Mouse (Mus musculus): ENCODE measurements at regions not wholly inside any gene's neighbourhood (a gene's known extent, or its start where the extent isn't known, plus 50 kb on each side); places are given as distances from the start of the nearest gene placed in this dataset.

DNA sequence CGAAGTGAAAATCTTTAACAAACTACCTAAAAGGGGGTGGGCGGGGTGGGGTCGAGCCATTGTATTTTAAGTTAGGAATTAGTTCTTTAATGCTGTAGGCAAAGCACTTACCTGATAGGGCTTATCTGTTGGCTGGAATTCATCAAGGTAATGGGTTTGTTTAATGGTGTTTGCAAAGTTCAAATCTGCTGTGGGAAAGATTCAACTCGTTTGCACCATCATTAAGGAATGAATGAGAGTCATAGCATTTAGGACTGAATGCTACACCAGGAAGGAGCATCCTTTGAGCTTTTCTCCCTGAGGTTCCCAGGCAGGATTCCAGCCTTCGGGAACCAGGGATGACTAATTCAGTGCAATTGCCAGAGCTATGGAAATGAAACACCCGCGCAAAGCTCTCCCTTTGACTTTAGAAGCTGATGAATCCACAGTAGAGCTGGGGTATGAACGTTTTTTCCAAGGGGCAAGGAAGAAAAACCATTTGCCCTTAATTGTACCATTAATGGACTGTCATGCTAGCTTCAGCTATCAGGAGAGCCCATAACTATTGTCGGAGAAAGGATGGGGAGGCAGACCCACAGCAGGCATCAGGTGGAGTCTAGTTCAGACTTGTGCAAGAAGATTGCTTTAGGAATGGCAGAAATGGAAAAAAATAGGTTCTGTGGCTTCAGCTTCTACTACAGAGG is 57.3 kb upstream of the Cpm start:
- no peak for DNase-seq (ENCODE audit: low spot score)
- TF ChIP-seq POLR2A (IDR thresholded peaks at IDR 0.05; ENCODE audit: borderline replicate concordance, extremely low read depth, insufficient read depth, insufficient read length): no peak
- peak overlapping the region; percentile 58 for H3K4me2 ChIP-seq (replicated peaks; ENCODE audit: low read depth, low read length, severe bottlenecking)
- ATAC-seq (ENCODE audit: low FRiP score, low read depth): no peak
- H3K4me3 ChIP-seq (replicated peaks; ENCODE audit: low read length): peak overlapping the region; percentile 33
- H3K9me3 ChIP-seq (ENCODE audit: control insufficient read depth, low read length): no peaks in the 10 kb centered on the region
- 9% methylated on average over 9 of the region's 9 CpGs for WGBS
- H3K27me3 ChIP-seq (ENCODE audit: control insufficient read depth, insufficient read depth, low read length): no peaks in the 10 kb centered on the region
- H3K27ac ChIP-seq (replicated peaks; ENCODE audit: low read depth, low read length): no peak overlapping the region
- H3K36me3 ChIP-seq (ENCODE audit: control insufficient read depth, insufficient read depth, low read length): no peaks in the 10 kb centered on the region
- peaks cover 8% of the 10 kb centered on the region; the same call in 1 of the 2 replicates for H3K4me1 ChIP-seq (ENCODE audit: control insufficient read depth, insufficient read depth, low read length)
- H3K9ac ChIP-seq (ENCODE audit: low read depth, low read length, severe bottlenecking): no peak overlapping the region

DNA sequence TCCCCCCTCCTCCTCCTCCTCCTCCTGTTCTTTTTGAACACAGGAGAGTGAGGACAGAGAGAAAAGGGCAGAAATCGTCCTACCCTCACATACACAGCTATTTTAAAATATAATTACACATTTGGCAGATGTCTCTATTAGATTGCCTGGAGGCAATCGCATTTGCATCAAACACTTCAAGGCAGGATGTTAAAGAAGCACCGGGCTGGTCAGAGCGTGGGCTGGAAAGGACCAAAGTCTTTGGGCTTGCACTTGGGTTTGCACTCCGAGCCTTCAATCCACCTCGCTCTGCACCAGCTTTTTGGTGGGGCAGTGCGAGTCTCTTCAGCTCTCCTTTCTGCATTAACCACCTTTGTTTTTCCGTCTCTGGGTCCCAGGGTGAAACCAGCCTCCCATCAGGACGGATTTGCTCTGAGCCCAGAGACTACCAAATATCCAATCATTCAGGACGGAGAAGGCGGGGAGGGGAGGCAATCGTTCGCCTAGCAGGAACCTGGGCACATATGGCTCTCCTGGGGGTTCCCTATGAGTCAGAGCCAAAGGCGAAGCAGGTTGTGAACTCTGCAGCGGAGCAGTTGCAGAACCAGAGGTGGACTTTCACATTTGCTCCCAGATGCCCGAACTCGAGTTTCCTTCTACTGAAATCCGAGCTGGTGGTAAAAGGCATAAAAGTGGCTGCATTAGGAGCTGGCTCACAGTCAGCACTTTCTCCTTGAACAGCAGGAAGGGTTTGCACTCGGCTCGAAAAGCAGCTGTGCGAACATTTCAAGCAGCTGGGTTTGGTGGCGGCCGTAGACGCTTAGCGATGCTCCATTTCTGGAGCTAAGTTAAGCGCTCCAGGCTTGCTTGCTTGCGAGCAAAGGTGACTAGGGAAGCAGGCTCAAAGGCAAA is 58.1 kb upstream of the Cpm start:
- WGBS: 1% methylated on average over 27 of the region's 27 CpGs
- no peak for TF ChIP-seq POLR2A (IDR thresholded peaks at IDR 0.05; ENCODE audit: borderline replicate concordance, extremely low read depth, insufficient read depth, insufficient read length)
- Histone ChIP-seq H3K9ac (ENCODE audit: low read depth, low read length, severe bottlenecking) (peak overlapping the region; percentile 43), H3K36me3 (ENCODE audit: control insufficient read depth, insufficient read depth, low read length) (no peaks in the 10 kb centered on the region), H3K4me2 (replicated peaks; ENCODE audit: low read depth, low read length, severe bottlenecking) (peak overlapping the region; percentile 58), H3K4me1 (ENCODE audit: control insufficient read depth, insufficient read depth, low read length) (peaks cover 8% of the 10 kb centered on the region; the same call in 1 of the 2 replicates), H3K9me3 (ENCODE audit: control insufficient read depth, low read length) (no peaks in the 10 kb centered on the region), H3K27me3 (ENCODE audit: control insufficient read depth, insufficient read depth, low read length) (no peaks in the 10 kb centered on the region), H3K4me3 (replicated peaks; ENCODE audit: low read length) (peak overlapping the region; percentile 33), H3K27ac (replicated peaks; ENCODE audit: low read depth, low read length) (no peak overlapping the region)
- peak; percentile 83 for ATAC-seq (ENCODE audit: low FRiP score, low read depth)
- peak; percentile 91 for DNase-seq (ENCODE audit: low spot score)

DNA sequence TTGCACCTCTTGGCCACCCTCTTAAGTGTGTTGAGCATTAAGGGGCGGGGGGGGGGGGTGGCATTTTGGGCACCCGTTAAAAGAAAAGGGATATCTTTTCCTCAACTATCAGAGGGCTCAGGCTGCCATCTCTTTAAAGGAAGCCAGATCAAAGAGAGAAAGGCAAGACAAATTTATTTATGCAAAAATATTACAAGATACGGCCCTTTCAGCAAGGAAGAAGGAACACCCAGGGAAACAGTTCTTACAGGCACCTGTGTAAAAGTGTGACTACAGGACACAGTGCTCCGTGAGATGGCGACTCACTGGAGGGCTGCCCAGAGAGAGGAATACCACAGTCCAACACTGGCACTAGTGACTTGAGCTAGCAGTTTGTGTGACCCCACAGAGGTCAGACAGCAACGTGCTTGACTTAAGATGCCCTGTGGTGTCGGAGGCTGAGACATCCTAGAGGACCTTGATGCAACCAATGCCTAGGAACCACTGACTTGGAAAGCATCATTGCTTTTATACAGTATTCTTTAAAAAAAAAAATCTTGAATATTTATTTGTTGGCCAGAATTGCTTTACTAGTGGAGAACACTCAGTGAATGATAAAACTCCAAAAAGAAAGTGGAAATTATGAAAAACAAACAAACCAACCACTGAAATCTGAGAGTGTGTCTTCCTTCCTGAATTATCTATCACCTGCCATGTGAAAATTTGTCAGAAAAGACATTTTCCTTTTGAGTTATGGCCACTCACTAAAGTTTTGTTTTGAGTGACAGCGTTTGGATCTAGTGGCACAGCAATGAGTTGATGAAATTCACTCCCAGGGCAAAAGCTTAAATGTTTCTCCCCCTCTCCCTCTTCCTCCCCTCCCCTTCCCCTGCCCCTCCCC is 59.0 kb upstream of the Cpm start:
- Histone ChIP-seq H3K4me1 (ENCODE audit: control insufficient read depth, insufficient read depth, low read length) (peaks cover 8% of the 10 kb centered on the region; the same call in 1 of the 2 replicates), H3K9me3 (ENCODE audit: control insufficient read depth, low read length) (no peaks in the 10 kb centered on the region), H3K4me3 (replicated peaks; ENCODE audit: low read length) (no peak overlapping the region), H3K27ac (replicated peaks; ENCODE audit: low read depth, low read length) (no peak overlapping the region), H3K4me2 (replicated peaks; ENCODE audit: low read depth, low read length, severe bottlenecking) (peak overlapping the region; percentile 58; the same call in 1 of the 2 replicates), H3K36me3 (ENCODE audit: control insufficient read depth, insufficient read depth, low read length) (no peaks in the 10 kb centered on the region), H3K27me3 (ENCODE audit: control insufficient read depth, insufficient read depth, low read length) (no peaks in the 10 kb centered on the region), H3K9ac (ENCODE audit: low read depth, low read length, severe bottlenecking) (no peak overlapping the region)
- no peak for TF ChIP-seq POLR2A (IDR thresholded peaks at IDR 0.05; ENCODE audit: borderline replicate concordance, extremely low read depth, insufficient read depth, insufficient read length)
- no peak for ATAC-seq (ENCODE audit: low FRiP score, low read depth)
- 48% methylated on average over 8 of the region's 8 CpGs for WGBS
- no peak for DNase-seq (ENCODE audit: low spot score)

DNA sequence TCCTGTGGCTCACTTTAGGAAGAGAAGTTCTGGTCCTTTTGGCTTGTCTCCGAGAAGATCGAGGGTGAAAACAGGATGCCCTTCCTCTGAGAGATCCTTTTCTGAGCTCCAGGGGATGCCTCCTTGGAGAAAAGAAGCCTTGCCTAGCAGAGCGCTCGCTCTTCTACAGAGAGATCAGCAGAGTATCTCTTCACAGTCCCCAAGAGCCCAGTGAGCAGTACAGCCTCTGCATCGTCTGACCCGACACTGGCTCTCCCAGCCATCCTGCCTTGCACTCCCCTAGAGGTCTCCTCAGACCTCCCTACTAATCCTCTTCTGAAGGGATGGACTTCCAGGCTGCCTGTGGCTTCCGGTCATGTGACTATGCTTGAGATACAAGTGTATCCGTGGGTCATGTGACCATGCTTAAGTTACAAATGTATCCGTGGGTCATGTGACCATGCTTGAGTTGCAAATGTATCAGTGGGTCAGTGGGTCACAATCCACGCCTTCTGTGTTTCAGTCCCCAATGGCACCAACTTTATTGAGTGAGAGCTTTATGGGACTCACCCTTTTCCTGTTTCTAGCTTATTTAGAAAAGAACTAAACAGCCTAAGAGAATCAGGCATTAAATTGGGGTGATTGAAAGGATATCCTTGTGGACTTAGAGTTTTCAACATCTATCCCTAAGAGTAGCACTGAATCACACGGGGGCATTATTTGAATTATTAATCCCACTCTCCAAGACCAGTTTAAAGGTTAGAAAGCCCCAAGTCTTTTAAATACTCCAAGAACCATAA is 59.8 kb upstream of the Cpm start:
- no peaks in the 10 kb centered on the region for H3K36me3 ChIP-seq (ENCODE audit: control insufficient read depth, insufficient read depth, low read length)
- no peak overlapping the region for H3K4me2 ChIP-seq (replicated peaks; ENCODE audit: low read depth, low read length, severe bottlenecking)
- no peak overlapping the region for H3K4me3 ChIP-seq (replicated peaks; ENCODE audit: low read length)
- H3K9me3 ChIP-seq (ENCODE audit: control insufficient read depth, low read length): no peaks in the 10 kb centered on the region
- TF ChIP-seq POLR2A (IDR thresholded peaks at IDR 0.05; ENCODE audit: borderline replicate concordance, extremely low read depth, insufficient read depth, insufficient read length): no peak
- no peak for DNase-seq (ENCODE audit: low spot score)
- WGBS: 65% methylated on average over 11 of the region's 11 CpGs
- H3K27me3 ChIP-seq (ENCODE audit: control insufficient read depth, insufficient read depth, low read length): no peaks in the 10 kb centered on the region
- no peak overlapping the region for H3K27ac ChIP-seq (replicated peaks; ENCODE audit: low read depth, low read length)
- no peak for ATAC-seq (ENCODE audit: low FRiP score, low read depth)
- H3K9ac ChIP-seq (ENCODE audit: low read depth, low read length, severe bottlenecking): no peak overlapping the region
- peaks cover 8% of the 10 kb centered on the region; the same call in 1 of the 2 replicates for H3K4me1 ChIP-seq (ENCODE audit: control insufficient read depth, insufficient read depth, low read length)

Measured in limb, embryonic 14.5 days (tissue).